Mouse (Mus musculus) urinary bladder, postnatal 10 days (tissue): Measurements from ENCODE around the gene Helz.
"Not testable (repeated sequence)": the region's sequence is repeated elsewhere in the genome, so short reads cannot be mapped to it uniquely, and the experiment has no call there.

Experiments used
- DNase-seq: peaks from one replicate; pipeline ENCODE4 v3.0.0; 2022; ENCODE audit warnings: low spot score

The Helz gene

DNA sequence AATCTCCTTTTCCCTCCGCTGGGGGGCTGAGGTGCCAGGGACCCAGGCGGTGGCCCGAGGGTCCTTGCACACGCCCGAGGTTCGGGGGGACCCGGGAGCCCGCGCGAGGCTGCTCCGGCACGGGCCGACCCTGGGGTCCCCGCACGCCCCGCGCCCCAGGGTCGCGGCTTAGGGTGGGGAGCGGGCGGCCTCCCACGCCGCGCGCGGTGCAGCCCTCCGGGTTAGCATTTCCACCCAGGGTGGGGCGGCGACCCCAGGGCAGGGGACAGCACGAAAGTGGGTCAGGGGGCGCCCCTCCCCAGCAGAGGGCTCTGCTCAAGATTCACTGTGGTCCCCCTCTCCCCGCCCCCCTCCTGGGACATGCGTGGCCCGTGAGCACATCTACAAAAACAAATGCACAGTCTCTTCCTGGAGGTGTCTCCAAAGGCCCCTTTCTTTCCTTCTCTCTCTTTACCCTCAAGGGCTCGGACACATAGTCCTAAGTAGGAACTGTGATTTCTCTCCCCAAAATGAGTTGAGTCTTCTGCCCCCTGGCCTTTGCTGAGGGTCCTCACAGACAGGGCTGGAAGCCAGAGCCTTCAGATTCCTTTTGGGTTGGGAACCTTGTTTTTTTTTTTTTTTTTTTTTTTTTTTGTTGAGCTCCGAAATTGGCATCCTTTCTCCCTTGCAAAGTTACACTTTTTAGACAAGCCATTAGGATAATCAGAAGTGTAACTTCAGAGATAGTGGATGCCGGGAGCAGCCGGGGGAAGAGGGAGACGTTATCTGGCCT is 660 bp downstream of the Helz start:
- DNase-seq = no peak

DNA sequence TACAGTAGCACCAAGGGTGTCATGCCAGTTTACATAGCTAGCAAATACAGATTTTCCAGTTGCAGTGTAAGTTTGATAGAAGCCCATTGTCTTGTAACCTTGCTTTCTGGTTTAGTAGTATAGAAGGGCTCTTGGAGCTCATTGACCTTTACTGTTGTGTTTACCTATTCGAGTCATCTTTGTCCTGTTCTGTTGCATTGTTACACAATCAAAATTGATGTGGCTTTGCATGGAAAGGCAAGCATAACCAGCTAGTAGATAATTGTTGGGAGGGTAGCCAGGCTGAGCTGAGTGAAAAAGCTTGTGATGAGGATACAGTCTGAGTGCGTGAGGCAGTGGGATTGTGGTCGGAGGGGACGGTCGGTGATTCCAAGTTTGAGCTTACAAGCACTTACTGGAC is 12.1 kb downstream of the Helz start:
- DNase-seq = no peak

DNA sequence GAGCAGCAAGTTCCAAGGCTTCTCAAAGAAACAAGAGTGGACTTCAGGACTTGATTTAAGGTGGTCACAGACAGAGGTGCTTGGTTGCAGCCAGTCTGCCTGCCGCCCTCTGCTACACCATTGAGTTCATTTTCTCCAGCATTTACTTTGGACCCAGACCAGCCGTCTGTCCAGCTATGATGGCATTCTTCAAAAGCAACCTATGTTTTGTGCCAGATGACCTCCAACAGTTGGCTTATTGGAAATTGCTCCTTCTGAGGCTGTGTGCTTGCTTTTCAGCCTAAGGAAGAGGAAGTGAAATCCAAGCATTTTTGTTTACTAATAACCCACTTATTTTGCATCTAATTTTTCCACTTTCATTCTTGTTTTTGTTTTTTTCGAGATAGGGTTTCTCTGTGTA is 19.7 kb downstream of the Helz start:
- DNase-seq = no peak

DNA sequence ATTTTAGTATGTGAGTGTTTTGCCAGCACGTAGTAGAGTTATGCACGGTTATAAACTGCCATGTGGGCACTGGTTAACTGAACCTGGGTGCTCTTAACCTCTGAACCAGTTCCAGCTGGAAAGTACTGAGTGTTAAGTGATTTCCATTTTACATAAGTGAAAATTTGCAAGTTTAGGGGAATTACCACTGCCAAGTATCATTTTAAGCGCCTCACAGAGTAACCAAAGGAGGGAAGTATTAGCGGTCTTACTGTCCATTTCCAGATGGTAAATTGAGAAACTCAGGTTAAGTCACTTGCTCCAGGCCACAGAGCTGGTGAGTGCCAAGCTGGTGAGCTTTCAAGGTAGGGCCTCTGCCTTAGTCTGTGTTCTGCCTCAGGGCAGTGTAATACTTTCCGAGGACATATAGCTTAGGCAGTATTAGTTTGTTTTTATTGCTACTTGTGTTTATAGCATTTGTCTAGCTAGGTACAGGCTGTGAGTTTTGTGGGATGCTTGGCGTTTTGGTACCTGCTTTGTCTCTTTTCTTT is 20.8 kb downstream of the Helz start:
- no peak for DNase-seq

DNA sequence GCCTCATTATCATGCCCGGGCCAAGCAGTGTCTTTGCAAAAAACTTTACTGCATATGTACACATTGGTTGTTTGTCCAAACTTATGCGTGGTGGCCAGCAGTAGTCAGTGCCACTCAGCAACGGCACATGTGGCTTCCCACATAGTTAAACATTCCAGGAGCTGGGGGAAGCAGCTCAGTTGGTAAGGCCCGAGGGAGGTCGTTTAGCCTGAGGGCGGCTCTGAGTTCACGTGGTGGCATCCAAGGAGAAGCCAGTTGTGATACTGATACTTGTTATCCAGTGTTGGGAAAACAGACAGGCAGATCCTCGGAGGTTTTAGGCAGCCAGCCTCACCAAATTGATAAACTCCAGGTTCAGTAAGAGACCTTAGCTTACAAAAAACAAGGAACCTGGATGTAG is 23.2 kb downstream of the Helz start:
- DNase-seq = not testable (repeated sequence)

DNA sequence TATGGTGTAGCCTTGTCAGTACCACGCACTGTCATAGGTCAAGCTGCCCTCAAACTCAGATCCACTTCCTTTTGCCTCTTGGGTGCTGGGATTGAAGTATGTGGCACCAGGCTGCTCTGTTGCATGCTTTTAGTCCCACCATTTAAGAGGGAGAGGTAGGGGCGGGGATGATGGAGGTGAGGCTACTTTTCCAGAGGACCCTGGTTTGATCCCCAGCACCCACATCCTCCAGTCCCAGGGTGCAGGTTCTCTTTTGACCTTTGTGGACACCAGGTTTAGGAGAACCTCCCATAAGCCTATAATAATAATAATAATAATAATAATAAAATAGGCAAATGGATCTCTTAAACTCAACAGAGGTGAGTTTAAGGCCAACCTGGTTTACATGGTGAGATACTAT is 23.6 kb downstream of the Helz start:
- no peak for DNase-seq

DNA sequence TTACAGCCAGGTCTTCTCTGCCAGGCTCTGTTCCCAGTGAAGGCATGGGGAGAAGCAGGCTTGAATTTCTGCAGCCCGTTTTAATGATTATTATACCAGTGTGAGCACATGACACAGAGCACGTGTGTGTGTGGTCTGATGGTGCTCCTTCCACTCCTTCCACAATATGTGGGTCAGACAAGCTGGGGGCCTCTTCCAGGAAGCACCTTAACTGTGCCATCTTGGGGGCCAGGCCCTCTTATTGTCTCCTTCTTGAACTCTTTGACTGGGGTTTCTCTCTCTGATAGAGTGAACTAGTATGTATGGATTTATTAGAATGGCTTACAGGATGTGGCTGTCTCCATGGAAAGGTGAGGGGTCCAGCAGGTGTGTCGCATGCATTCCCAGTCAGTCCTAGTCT is 24.8 kb downstream of the Helz start:
- DNase-seq = no peak

DNA sequence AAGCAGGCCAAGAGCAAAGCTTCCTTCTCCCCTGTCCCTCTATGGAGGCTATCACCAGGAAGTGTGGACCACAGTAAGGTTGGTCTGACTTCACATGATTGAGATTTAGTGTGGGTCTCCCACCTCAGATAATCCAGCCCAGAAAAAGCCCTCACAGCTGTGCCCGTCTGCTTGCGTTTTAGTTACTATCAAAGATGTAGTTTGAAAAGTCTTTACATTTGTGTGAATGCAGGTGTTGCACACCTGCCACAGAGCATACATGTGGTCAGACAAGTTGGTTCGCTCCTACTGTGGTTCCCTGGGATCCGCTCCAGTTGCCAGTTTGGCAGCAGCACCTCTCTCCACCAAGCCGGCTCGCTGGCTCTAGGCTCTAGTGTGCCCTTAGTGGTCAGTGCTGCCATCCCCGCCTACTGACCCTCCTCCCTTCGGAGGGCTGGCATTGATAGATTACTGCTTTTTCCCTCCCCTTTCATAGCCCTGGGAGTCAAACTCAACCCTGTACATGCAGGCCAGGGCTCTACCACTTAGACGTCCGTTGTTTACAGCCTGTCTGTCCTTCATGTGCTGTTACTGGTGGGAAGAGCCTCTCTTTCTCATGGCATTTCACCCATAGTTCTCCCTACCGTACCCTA is 25.4 kb downstream of the Helz start:
- no peak for DNase-seq

DNA sequence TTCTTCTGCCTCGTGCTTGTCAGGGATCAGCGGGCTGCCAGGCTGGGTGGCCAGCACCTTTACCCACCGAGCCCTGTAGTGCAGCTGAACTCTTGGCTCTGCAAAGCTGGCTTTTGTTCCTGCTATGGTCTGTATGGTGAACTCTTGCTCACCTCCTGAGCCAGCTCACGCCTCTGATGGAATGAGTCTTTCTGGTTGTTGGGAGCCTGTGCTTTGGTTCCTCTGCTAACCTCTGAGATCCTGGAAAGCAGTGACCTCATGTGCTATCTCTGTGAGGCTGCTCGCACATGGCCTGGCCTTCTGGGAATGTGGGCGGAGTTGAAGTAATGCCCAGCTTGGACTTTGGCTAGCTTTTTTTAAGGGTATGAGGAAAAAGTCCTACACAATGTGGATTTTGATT is 26.1 kb downstream of the Helz start:
- DNase-seq = no peak

DNA sequence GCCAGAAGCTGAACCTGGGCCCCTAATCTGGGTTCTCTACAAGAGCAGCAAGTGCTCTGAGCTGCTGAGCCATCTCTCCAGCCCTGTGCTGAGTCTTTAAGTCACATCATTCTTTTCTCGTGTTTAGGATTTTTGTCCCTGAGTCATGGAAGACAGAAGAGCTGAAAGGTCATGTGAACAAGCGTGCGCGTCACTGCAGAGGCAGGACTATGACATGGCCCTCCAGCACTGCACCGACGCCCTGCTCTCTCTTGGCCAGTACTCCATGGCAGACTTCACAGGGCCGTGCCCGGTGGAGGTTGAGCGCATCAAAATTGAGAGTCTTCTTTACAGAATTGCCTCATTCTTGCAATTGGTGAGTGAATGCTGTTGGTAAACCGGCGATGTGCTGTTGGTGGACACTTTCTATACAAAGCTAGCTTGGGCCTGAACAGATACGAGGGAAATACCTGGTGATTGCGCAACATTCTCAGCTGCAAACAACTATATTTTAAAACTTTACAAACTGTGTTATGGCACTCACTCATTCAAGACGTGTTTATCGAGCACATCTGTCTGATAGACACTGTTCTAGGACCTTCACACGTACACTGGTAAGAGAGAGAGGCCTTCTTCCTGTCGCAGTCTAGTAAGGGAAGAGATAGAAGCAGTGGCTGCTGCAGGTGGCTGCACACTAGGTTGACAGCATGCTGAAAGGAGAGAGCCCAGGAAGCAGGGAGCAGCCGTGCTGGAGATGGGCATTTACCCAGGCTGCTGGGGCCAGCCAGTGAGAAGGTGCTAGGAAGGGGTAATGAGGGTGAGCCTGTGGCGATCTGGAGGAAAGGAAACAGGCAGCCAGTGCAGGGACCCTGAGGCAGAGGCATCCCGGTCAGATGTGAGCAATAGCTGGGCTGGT is 27.3 kb downstream of the Helz start:
- DNase-seq = no peak

DNA sequence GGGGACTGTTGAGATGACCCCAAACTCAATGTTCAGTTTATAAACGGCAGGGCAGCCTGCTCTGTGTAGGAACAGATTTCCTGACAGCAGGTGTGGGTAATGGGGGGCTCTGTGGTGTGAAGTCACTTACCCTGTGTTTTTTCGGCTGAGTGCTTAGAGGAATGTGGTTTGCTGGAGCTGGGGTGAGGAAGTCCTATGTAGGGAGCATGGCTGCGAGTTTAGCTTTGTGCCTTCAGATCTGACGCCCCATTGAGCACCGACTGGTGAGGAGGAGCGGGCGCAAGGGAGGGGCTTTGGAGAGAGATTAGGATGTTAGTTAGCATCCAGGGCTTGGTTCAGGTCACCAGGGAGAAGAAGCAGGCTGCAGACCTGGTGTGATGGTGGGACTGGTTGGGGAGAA is 28.5 kb downstream of the Helz start:
- no peak for DNase-seq

DNA sequence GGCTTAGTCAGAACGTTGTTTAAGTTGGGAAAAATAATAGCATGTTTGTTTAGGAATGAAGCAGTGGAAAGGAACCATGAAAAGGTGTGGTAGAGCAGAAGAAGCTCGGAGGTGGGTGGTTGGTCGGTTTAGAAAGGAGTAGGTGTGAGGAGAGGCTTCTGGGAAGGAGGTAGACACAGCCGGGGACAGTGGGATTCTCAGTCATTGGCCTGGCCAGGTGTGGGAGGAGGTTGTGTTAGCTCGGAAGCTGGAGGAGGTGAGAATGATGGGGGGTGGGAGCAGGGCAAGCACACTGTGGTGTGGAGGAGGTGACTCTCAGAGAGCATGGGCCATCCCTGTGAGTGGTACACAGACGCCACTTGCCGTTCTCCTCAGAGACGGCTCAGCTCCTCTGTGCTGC is 29.7 kb downstream of the Helz start:
- no peak for DNase-seq

DNA sequence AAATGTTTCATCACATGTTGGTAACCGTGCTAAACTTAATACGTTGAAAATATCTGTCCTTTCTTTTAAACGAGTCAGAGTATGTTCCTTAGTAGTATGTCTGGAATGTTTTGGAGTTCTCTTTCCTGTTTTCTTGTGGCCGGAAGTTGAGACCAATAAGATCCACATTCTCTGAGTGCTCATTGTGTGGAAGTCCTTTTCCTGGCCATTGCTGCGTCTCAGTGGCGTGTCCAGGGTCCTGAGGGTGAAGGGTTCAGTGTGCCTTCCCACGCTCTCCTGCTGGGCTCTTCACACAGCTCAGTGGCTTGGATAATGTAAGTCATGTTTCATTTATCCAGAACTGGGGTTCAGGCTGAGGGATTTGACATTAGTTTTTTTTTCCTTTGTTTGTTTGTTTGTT is 30.5 kb downstream of the Helz start:
- DNase-seq = no peak

DNA sequence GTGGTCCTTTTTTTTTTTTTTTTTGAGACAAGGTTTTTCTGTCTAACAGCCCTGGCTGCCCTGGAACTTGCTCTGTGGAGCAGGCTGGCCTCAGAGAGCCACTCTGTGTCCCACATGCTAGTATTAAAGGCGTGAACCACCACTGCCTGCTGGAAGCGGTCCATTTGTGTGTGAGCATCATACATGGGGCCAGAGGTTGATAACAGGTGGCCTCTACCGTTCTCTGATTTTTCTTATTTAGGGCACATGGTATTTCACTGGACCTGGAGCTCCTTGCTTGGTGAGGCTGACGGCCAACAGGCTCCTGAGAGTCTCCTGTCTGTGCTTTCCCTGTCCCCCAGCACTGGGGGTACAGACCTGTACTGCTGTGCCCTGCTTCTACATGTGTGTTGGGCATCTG is 33.1 kb downstream of the Helz start:
- DNase-seq = no peak

DNA sequence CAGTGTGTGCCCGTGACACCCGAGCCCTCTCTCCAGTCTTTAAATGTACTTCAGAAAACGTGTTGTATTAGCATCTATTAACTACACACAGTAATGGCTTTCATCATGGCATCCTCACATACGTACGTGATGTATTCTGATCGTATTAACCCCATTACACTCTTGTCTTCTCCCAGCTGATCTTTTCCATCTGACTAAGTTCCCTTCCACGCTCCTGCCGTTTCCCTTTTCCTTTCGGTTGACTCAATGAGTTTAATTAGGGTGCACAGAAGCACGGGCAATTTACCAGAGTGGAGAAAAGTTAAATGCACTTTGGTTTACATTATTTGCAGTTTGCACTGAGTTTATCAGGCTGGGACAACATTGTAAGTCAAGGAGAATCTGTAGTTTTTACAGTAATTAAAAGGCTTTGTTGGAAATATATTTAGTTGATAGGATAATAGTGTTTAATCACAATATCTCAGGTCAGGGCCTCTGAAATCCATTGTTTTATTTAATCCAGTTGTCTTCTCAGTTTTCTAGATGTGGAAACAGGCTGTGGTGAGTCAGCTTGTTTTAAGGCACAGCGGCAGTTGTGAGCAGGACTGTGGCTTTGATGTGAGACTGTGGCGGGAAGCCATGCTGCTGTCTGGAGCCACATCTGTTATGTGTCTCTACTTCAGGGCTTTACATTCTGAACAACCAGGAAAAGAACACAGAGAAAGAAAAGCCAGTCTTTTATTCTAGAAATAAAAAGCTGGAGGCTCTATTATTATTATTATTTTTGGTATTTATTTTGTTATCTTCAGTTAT is 37.1 kb downstream of the Helz start:
- no peak for DNase-seq

DNA sequence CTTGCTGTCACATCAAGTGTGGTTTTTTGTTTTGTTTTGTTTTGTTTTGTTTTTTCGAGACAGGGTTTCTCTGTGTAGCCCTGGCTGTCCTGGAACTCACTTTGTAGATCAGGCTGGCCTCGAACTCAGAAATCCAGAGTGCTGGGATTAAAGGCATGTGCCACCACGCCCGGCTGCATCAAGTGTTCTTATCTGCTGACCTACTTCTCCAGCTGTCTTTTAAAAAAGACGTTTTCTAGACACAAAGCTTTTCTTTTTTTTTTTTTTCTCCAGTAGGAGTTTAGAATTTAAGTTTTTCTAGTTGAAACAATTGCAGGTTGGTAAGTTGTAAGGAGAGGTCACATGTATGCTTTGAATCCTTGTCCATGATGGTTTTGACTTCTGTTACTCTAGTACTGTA is 38.4 kb downstream of the Helz start:
- not testable (repeated sequence) for DNase-seq

DNA sequence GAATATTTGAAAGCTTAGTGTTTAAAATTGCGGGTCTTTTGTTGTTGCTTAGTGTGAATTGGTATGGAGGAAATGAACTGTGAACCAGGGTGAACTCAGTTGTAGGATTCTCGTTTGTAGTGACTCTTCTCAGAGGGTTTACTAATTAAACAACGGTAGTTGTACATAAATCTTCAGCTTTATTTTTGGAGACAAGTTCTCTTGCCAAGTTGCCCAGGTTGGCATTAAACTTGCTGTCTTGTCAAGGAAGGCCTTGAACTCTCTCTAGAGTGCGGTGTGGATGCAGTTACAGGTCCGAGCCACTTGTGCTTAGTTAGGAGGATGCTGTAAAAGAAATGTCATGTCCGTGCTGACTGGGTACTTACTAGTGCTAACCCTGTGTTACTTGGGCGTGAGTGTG is 39.4 kb downstream of the Helz start:
- DNase-seq = no peak

DNA sequence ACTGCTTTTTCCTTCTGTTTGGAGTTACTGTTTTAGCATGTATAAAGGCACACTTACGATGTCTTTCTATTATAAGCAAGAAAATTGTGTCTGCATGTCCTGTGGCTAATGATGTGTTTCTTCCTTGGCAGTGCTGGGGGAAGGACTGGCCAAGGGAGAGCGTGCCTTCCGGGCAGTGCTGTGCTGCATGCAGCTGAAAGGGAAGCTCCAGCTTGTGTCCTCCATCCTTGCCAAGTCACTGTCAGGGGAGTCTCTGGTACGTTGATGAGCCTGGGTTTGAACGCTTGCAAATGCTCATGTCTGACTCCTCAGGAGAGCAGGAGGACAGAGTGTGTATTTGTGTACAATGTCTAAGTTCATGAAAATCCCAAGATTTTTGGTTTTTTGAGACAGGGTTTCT is 44.8 kb downstream of the Helz start:
- DNase-seq = no peak

DNA sequence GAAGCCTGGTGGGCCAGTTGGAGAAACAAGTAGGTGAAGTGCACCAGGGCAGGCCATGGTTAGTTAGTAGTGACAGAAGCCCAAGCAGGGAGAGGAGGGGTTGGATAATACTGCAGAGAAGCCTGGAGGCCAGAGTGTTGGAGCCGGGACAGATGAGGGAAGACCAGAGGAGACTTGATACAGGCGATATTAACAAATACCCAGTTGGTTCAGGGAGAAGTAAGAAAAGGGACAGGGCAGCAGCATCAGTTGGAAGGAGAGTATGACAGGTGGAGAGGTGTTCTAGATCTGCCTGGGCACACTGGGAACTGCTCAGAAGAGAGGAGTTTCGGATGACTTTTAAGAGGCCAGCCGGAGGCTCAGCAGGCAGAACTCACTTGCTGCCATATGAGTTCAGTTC is 49.7 kb downstream of the Helz start:
- no peak for DNase-seq

DNA sequence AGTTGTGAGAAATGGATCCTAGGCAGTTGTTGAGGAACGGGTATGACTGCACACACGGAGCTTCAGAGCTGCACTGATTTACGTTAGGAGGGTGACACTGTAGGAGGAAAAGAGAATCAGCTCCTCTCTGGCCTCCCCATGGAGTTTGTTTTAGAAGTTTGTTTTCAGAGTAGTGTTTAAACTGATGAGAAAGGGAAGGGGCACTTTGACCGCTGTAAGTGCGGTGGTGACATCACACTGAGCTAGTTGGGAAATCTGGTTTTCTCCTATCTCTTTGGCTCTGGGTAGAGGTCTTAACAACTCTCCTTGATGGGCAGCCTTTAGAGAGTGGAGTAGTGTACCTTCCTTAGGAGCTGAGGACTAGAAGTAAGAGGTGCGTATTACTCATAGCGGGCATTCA is 58.0 kb downstream of the Helz start:
- no peak for DNase-seq

DNA sequence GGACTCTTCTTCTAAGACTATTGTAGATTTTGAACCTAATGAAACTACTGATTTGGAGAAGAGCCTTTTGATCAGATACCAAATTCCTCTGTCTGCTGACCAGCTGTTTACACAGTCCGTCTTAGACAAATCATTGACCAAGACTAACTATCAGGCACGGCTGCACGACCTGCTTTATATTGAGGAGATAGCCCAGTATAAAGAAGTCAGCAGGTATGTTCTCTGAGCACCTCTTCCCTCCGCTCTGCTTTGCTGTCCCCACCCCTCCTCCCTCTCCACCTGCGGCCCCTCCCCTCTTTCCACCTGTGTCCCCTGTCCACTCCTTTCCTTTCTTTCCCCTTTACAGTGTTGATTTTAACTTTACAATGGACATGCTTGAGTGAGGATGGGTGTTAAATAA is 66.2 kb downstream of the Helz start:
- no peak for DNase-seq

DNA sequence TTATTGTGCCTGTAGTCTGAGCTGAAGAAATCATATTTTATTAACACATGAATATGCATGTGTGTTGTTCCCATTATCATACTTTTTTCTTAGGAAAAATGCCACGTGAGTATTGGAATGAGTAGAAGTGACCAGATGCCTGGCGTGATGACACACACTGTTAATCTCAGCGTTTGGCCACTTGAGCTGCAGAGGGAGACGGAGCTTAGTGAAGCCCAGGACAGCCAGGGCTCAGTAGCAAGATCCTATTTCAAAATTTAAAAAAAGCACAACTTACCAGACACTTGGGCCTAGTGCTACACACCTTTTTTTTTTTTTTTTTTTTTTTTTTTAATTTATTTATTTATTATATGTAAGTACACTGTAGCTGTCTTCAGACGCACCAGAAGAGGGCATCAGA is 68.0 kb downstream of the Helz start:
- DNase-seq = no peak
